Mouse (Mus musculus) olfactory bulb, adult 2 months (tissue): ENCODE results near the gene Ankrd33b.

Experiments used
- CTCF ChIP-seq: fragments of 200-500 bp; IDR thresholded peaks from 2 replicates; pipeline ENCODE4 v1.5.1; 2012; ENCODE audit warnings: low read depth, mild to moderate bottlenecking, low read length, moderate library complexity; ENCODE audit not compliant: insufficient read depth
- POLR2A ChIP-seq: fragments of 200-500 bp; IDR thresholded peaks from 2 replicates; pipeline ENCODE4 v1.6.1; 2012; ENCODE audit warnings: mild to moderate bottlenecking, low read depth, low read length, moderate library complexity; ENCODE audit not compliant: insufficient read depth

DNA sequence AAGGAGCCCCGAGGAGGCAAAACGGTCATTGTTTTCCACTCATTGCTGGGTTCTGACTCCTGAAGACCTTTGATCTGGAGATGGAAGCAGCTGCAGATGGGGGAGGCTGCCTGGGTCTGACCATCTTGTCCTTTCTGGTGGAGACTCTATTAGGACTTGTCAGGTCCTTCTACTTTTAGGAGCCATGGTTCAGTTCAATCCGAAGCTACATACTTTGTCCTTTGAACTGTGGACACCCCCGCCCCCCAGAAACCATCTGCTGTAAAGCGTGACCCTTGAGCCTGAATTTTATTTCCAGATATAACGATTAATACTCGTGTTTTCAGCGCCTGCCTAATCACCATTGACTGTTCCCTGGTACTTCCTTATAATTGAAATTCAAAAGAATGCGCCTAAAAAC lies 105.2 kb downstream of the Ankrd33b start:
- TF ChIP-seq CTCF (no peak), POLR2A (no peak)
